Mouse (Mus musculus): ENCODE measurements around the gene Phlda3. TPM values are rescaled to one million over a fixed set of nuclear protein-coding genes. Genes with fewer than 3 reads are reported as not detected.
A peak's percentile ranks its signal among the peaks of the same experiment; 100 is the strongest.

Phlda3 gene
- 10 to 100 TPM; 11.2 to 12.9 TPM for total RNA-seq (2021)

GRCm38 (mm10) chr1:135765645-135766591 is at the start of gene Phlda3:
TSS of gene Phlda3 (plus strand) at chr1:135766119.
- DNase-seq = peak; percentile 53
- intact Hi-C loops (cut with DNase I) = no loop called here

- DNase-seq = peak; percentile 60
- intact Hi-C loops (cut with DNase I) = no loop called here
These were observed 46.4 kb upstream of the Phlda3 start for GRCm38 (mm10) chr1:135719486-135719885.

- no peak for DNase-seq
- intact Hi-C loops (cut with DNase I) = loop anchor here (5.0 to 10.0 kb wide), 2 partner anchors 67 to 225 kb away; no protein-coding TSS in a partner anchor
These were observed 45.9 kb upstream of the Phlda3 start, which contains the start of gene Csrp1 for GRCm38 (mm10) chr1:135719983-135720382. TSS of gene Csrp1 (plus strand) at chr1:135720061.

GRCm38 (mm10) chr1:135723016-135723415 is 42.9 kb upstream of the Phlda3 start:
- DNase-seq = no peak
- intact Hi-C loops (cut with DNase I) = loop anchor here (5.0 to 10.0 kb wide), 2 partner anchors 64 to 222 kb away; no protein-coding TSS in a partner anchor

GRCm38 (mm10) chr1:135724134-135724533 is 41.8 kb upstream of the Phlda3 start:
- no peak for DNase-seq
- intact Hi-C loops (cut with DNase I) = loop anchor here (5.0 to 10.0 kb wide), 2 partner anchors 63 to 221 kb away; no protein-coding TSS in a partner anchor

- intact Hi-C loops (cut with DNase I) = loop anchor here (10.0 kb wide), 1 partner anchor 219 kb away; no protein-coding TSS in a partner anchor
These were observed 40.6 kb upstream of the Phlda3 start for GRCm38 (mm10) chr1:135725324-135725723.

GRCm38 (mm10) chr1:135725936-135726335 is 40.0 kb upstream of the Phlda3 start:
- intact Hi-C loops (cut with DNase I) = loop anchor here (10.0 kb wide), 1 partner anchor 219 kb away; no protein-coding TSS in a partner anchor
- no peak for DNase-seq

More at GRCm38 (mm10) chr1:135725324-135725723, 40.6 kb upstream of the Phlda3 start:
- DNase-seq = no peak

GRCm38 (mm10) chr1:135728631-135729366 is 37.1 kb upstream of the Phlda3 start:
- intact Hi-C loops (cut with DNase I) = loop anchor here (10.0 kb wide), 1 partner anchor 216 kb away; no protein-coding TSS in a partner anchor
- DNase-seq = peak; percentile 83

GRCm38 (mm10) chr1:135729367-135729713 is 36.6 kb upstream of the Phlda3 start:
- DNase-seq = peak; percentile 17
- intact Hi-C loops (cut with DNase I) = loop anchor here (10.0 kb wide), 1 partner anchor 215 kb away; no protein-coding TSS in a partner anchor

GRCm38 (mm10) chr1:135729821-135730220 is 36.1 kb upstream of the Phlda3 start:
- DNase-seq = no peak
- intact Hi-C loops (cut with DNase I) = loop anchor here (10.0 kb wide), 1 partner anchor 215 kb away; no protein-coding TSS in a partner anchor

GRCm38 (mm10) chr1:135730296-135730695 is 35.6 kb upstream of the Phlda3 start:
- intact Hi-C loops (cut with DNase I) = no loop called here

GRCm38 (mm10) chr1:135731393-135731792 is 34.5 kb upstream of the Phlda3 start:
- no peak for DNase-seq
- intact Hi-C loops (cut with DNase I) = no loop called here

More at GRCm38 (mm10) chr1:135730296-135730695, 35.6 kb upstream of the Phlda3 start:
- no peak for DNase-seq

- intact Hi-C loops (cut with DNase I) = no loop called here
- DNase-seq = peak; percentile 19
These were observed 33.8 kb upstream of the Phlda3 start for GRCm38 (mm10) chr1:135731897-135732684.

- intact Hi-C loops (cut with DNase I) = no loop called here
- DNase-seq = peak; percentile 60
These were observed 31.5 kb upstream of the Phlda3 start for GRCm38 (mm10) chr1:135734225-135734937.

- no peak for DNase-seq
These were observed 30.5 kb upstream of the Phlda3 start for GRCm38 (mm10) chr1:135735460-135735859.

GRCm38 (mm10) chr1:135744987-135745386 is 20.9 kb upstream of the Phlda3 start:
- DNase-seq = peak; percentile 21
- intact Hi-C loops (cut with DNase I) = no loop called here

More at GRCm38 (mm10) chr1:135735460-135735859, 30.5 kb upstream of the Phlda3 start:
- intact Hi-C loops (cut with DNase I) = no loop called here

- no peak for DNase-seq
- intact Hi-C loops (cut with DNase I) = no loop called here
These were observed 19.7 kb upstream of the Phlda3 start for GRCm38 (mm10) chr1:135746248-135746647.

GRCm38 (mm10) chr1:135752737-135753348 is 13.1 kb upstream of the Phlda3 start:
- DNase-seq = peak; percentile 95
- intact Hi-C loops (cut with DNase I) = no loop called here

GRCm38 (mm10) chr1:135755287-135755686 is 10.6 kb upstream of the Phlda3 start:
- intact Hi-C loops (cut with DNase I) = no loop called here
- no peak for DNase-seq

Measured in left cerebral cortex, postnatal 4 days (tissue).